Mouse (Mus musculus) MEL (cell line): ENCODE measurements around the gene Farp2. TPM values are rescaled to one million over a fixed set of nuclear protein-coding genes. Genes with fewer than 3 reads are reported as not detected.
A peak's percentile ranks its signal among the peaks of the same experiment; 100 is the strongest.

Source experiments
- DNase-seq: peaks from one replicate; pipeline ENCODE4 v3.0.0; 2011; ENCODE audit warnings: low read depth, low spot score
- H3K27ac ChIP-seq: 2 replicates; pipeline ENCODE4 v1.5.1; 2012; ENCODE audit warnings: low read depth, mild to moderate bottlenecking, control low read depth, low read length, moderate library complexity; ENCODE audit not compliant: control insufficient read depth
- H3K27me3 ChIP-seq, 2 experiments: fragments of 150-350 bp in 1 of 2; sonication (generic) in 1 of 2; 2 replicates each; pipeline ENCODE4 v1.6.1; 2012; ENCODE audit warnings: low read length in 2 of 2, mild to moderate bottlenecking in 2 of 2, improper control_type of control experiment in 1 of 2, moderate library complexity in 1 of 2; ENCODE audit not compliant: insufficient read depth in 2 of 2, control insufficient read depth in 1 of 2
- H3K36me3 ChIP-seq, 2 experiments: 2 replicates each; pipeline ENCODE4 v1.6.1; 2012 to 2014; ENCODE audit warnings: low read length in 2 of 2, improper control_type of control experiment in 1 of 2, inconsistent platforms in 1 of 2, mild to moderate bottlenecking in 1 of 2; ENCODE audit not compliant: insufficient read depth in 2 of 2, control insufficient read depth in 1 of 2
- H3K4me1 ChIP-seq, 2 experiments: fragments of 150-350 bp in 1 of 2; sonication (generic) in 1 of 2; 2 replicates each; pipeline ENCODE4 v1.6.1; 2012; ENCODE audit warnings: low read length in 2 of 2, improper control_type of control experiment in 1 of 2, mild to moderate bottlenecking in 1 of 2; ENCODE audit not compliant: insufficient read depth in 2 of 2, control insufficient read depth in 1 of 2
- H3K4me3 ChIP-seq, 2 experiments: fragments of 150-350 bp in 1 of 2; sonication (generic) in 1 of 2; 2 replicates each; pipeline ENCODE4 v1.5.1; 2012; ENCODE audit warnings: low read depth in 2 of 2, low read length in 2 of 2, mild to moderate bottlenecking in 2 of 2, moderate library complexity in 2 of 2, control low read depth in 1 of 2, improper control_type of control experiment in 1 of 2; ENCODE audit not compliant: control insufficient read depth in 1 of 2, insufficient read depth in 1 of 2
- H3K79me2 ChIP-seq: 2 replicates; pipeline ENCODE4 v1.6.1; 2012; ENCODE audit warnings: mild to moderate bottlenecking, low read length, moderate library complexity; ENCODE audit not compliant: control insufficient read depth, poor library complexity, insufficient read depth
- H3K9ac ChIP-seq: 2 replicates; pipeline ENCODE4 v1.6.1; 2012; ENCODE audit warnings: low read depth, mild to moderate bottlenecking, control low read depth, low read length, moderate library complexity; ENCODE audit not compliant: control insufficient read depth, poor library complexity, severe bottlenecking
- H3K9me3 ChIP-seq: fragments of 150-350 bp; sonication (generic); replicated peaks from 2 replicates; pipeline ENCODE4 v1.6.1; 2012; ENCODE audit warnings: mild to moderate bottlenecking, low read length, improper control_type of control experiment, moderate library complexity; ENCODE audit not compliant: insufficient read depth
- CHD1 ChIP-seq: IDR thresholded peaks from 2 replicates; pipeline ENCODE4 v1.6.1; 2012; ENCODE audit warnings: low read depth, mild to moderate bottlenecking, inconsistent platforms, low read length, improper control_type of control experiment
- CTCF ChIP-seq, 3 experiments: IDR thresholded peaks in 2 of 3; conservative IDR thresholded peaks in 1 of 3; 2 replicates each; pipeline ENCODE4 v1.5.1; 2011 to 2012; ENCODE audit warnings: low read length in 3 of 3, low read depth in 2 of 3, mild to moderate bottlenecking in 2 of 3, improper control_type of control experiment in 1 of 3, inconsistent platforms in 1 of 3, mixed read lengths in 1 of 3, moderate library complexity in 1 of 3; ENCODE audit not compliant: control insufficient read depth in 1 of 3, insufficient read depth in 1 of 3, poor library complexity in 1 of 3, severe bottlenecking in 1 of 3
- E2F4 ChIP-seq: IDR thresholded peaks from 2 replicates; pipeline ENCODE4 v1.6.1; 2011; ENCODE audit warnings: low read depth, low read length, improper control_type of control experiment, borderline replicate concordance
- ELF1 ChIP-seq: IDR thresholded peaks from 2 replicates; pipeline ENCODE4 v1.6.1; 2014; ENCODE audit warnings: low read depth, mild to moderate bottlenecking, inconsistent platforms, low read length, improper control_type of control experiment, moderate library complexity
- EP300 ChIP-seq, 2 experiments: IDR thresholded peaks; 2 replicates each; pipeline ENCODE4 v1.6.1; 2011; ENCODE audit warnings: improper control_type of control experiment in 2 of 2, low read length in 2 of 2, low read depth in 1 of 2, mild to moderate bottlenecking in 1 of 2
- GATA1 ChIP-seq: IDR thresholded peaks from 2 replicates; pipeline ENCODE4 v1.6.1; 2011; ENCODE audit warnings: low read depth, low read length, improper control_type of control experiment
- JUND ChIP-seq: IDR thresholded peaks from 2 replicates; pipeline ENCODE4 v1.6.1; 2011; ENCODE audit warnings: low read depth, mild to moderate bottlenecking, improper control_type of control experiment, low read length
- KAT2A ChIP-seq: conservative IDR thresholded peaks from 2 replicates; pipeline ENCODE4 v1.6.1; 2012; ENCODE audit warnings: low read depth, low read length, improper control_type of control experiment, inconsistent platforms
- MAFK ChIP-seq: IDR thresholded peaks from 2 replicates; pipeline ENCODE4 v1.6.1; 2011; ENCODE audit warnings: low read depth, mild to moderate bottlenecking, low read length, improper control_type of control experiment, borderline replicate concordance
- MAZ ChIP-seq: IDR thresholded peaks from 2 replicates; pipeline ENCODE4 v1.6.1; 2012; ENCODE audit warnings: low read depth, mild to moderate bottlenecking, inconsistent platforms, low read length, improper control_type of control experiment
- MXI1 ChIP-seq: IDR thresholded peaks from 2 replicates; pipeline ENCODE4 v1.6.1; 2011; ENCODE audit warnings: mild to moderate bottlenecking, low read depth, low read length, improper control_type of control experiment
- MYC ChIP-seq: IDR thresholded peaks from 2 replicates; pipeline ENCODE4 v1.6.1; 2011; ENCODE audit warnings: low read depth, mild to moderate bottlenecking, low read length, improper control_type of control experiment, moderate library complexity
- POLR2A ChIP-seq, 2 experiments: IDR thresholded peaks; 2 replicates each; pipeline ENCODE4 v1.6.1; 2011 to 2012; ENCODE audit warnings: low read length in 2 of 2, mild to moderate bottlenecking in 2 of 2, control low read depth in 1 of 2, improper control_type of control experiment in 1 of 2, low read depth in 1 of 2, moderate library complexity in 1 of 2; ENCODE audit not compliant: control insufficient read depth in 1 of 2, insufficient read depth in 1 of 2, poor library complexity in 1 of 2
- POLR2AphosphoS5 ChIP-seq: IDR thresholded peaks from 2 replicates; pipeline ENCODE4 v1.6.1; 2012; ENCODE audit warnings: low read depth, borderline replicate concordance, mild to moderate bottlenecking, inconsistent platforms, low read length, moderate library complexity, mixed read lengths
- RAD21 ChIP-seq: IDR thresholded peaks from 2 replicates; pipeline ENCODE4 v1.6.1; 2011; ENCODE audit warnings: mild to moderate bottlenecking, low read depth, low read length, improper control_type of control experiment
- RCOR1 ChIP-seq: IDR thresholded peaks from 2 replicates; pipeline ENCODE4 v1.6.1; 2012; ENCODE audit warnings: low read depth, mild to moderate bottlenecking, inconsistent platforms, low read length, improper control_type of control experiment
- SIN3A ChIP-seq: IDR thresholded peaks from 2 replicates; pipeline ENCODE4 v1.6.1; 2012; ENCODE audit warnings: low read length, improper control_type of control experiment, inconsistent platforms
- TBP ChIP-seq: IDR thresholded peaks from 2 replicates; pipeline ENCODE4 v1.8.0; 2011; ENCODE audit warnings: low read depth, low read length, improper control_type of control experiment
- TCF12 ChIP-seq: IDR thresholded peaks from 2 replicates; pipeline ENCODE4 v1.6.1; 2014; ENCODE audit warnings: low read depth, mild to moderate bottlenecking, inconsistent platforms, low read length, improper control_type of control experiment, moderate library complexity
- USF1 ChIP-seq: IDR thresholded peaks from 2 replicates; pipeline ENCODE4 v1.6.1; 2014; ENCODE audit warnings: low read depth, mild to moderate bottlenecking, inconsistent platforms, low read length, improper control_type of control experiment, moderate library complexity
- USF2 ChIP-seq, 2 experiments: IDR thresholded peaks; 2 replicates each; pipeline ENCODE4 v1.6.1; 2011 to 2012; ENCODE audit warnings: improper control_type of control experiment in 2 of 2, low read length in 2 of 2, borderline replicate concordance in 1 of 2, inconsistent platforms in 1 of 2, low read depth in 1 of 2, mild to moderate bottlenecking in 1 of 2; ENCODE audit not compliant: insufficient read depth in 1 of 2
- ZKSCAN1 ChIP-seq: IDR thresholded peaks from 2 replicates; pipeline ENCODE4 v1.6.1; 2012; ENCODE audit warnings: low read depth, mild to moderate bottlenecking, inconsistent platforms, low read length, improper control_type of control experiment, moderate library complexity
- ZNF384 ChIP-seq: IDR thresholded peaks from 2 replicates; pipeline ENCODE4 v1.6.1; 2012; ENCODE audit warnings: low read depth, mild to moderate bottlenecking, inconsistent platforms, low read length, improper control_type of control experiment
- polyA plus RNA-seq, 2 experiments: library from polyadenylated mRNA; stranded (reverse) in 1 of 2; unstranded in 1 of 2; fragments of >175 nt in 1 of 2; fragments of >200 nt in 1 of 2; gene quantifications; 2 replicates each; pipeline versions ENCODE4 v1.2.1 to v1.2.4; 2012; ENCODE audit warnings: low replicate concordance in 2 of 2, low read depth in 1 of 2; ENCODE audit not compliant: insufficient read length in 2 of 2, insufficient read depth in 1 of 2, missing spikeins in 1 of 2
- total RNA-seq: library from RNA; depleted of rRNA; stranded (reverse); fragments of 300-350 nt; gene quantifications from 2 replicates; pipeline ENCODE4 v1.2.3, GENCODE M21; 2012

The Farp2 gene
- total and polyA plus RNA-seq, 3 experiments: 9.7 to 12.0 TPM; not detected in 1

DNA sequence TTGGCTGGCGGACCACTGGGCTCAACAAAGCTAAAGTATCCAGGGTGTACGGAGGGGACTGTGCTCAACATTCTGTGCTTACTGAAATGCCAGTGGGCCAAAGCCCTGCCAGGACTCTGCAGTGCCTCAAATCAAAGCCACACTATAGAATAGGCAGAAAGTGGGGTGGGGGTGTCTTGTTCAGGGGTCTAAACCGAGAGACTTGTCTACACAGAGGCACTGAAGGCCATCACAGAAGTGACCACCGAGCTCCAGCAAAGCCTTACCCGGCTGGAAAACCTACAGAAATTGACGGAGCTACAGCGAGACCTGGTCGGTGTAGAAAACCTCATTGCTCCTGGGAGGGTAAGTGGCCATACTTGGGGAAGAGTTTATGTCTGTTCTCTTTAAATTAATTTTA is 97.9 kb downstream of the Farp2 start:
- Histone ChIP-seq H3K9ac (no peak overlapping the region), H3K79me2 (no peaks in the 10 kb centered on the region), H3K27me3 (no peaks in the 10 kb centered on the region), H3K36me3 (peaks cover 0 to 2% of the 10 kb centered on the region in 2 experiments; a peak in 1 of 4 replicates), H3K4me3 (no peak overlapping the region), H3K27ac (no peak overlapping the region), H3K4me1 (peaks cover 0 to 3% of the 10 kb centered on the region in 2 experiments; a peak in 1 of 4 replicates), H3K9me3 (no peaks in the 10 kb centered on the region)
- no peak for DNase-seq
- TF ChIP-seq KAT2A (no peak), POLR2A (IDR thresholded peaks at IDR 0.05; ENCODE audit: control insufficient read depth in 1 of 2, insufficient read depth in 1 of 2, low read depth in 1 of 2, low read length in 2 of 2, poor library complexity in 1 of 2) (no peak), ZKSCAN1 (no peak), POLR2AphosphoS5 (no peak), TBP (no peak)

DNA sequence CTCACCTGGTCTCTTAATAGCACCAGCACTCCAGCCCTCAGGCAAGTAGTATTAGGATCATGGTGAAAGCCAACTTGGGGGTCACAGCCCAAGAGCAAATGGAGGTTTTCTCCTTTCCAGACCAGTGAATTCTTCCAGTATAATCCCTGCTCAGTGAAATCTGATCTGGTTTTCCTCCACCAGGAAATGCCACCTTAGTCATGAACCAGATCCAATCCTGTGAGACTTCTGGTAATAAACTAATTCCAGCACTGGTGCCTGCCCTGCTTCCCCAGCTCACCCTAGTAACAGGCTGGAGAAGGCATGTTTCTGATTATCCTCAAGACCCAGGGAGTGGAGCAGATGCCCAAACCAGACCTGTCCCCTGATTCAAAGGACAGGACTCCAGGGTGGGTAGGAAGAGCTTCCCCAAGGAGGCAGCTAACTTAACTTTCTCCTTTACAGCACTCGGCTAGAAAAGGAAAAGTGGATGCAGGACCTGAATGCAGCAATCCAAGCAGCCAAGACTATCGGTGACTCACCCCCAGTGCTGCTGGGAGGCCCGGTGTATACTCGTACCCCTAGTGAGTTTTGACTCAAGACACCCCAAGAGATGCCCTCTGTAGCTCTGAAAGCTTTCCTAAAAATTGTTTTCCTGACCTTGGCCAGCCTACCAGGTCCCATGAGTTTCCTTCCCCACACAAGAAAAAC is 106.3 kb downstream of the Farp2 start:
- Histone ChIP-seq H3K27me3 (no peaks in the 10 kb centered on the region), H3K9me3 (no peaks in the 10 kb centered on the region), H3K79me2 (no peaks in the 10 kb centered on the region), H3K27ac (peak overlapping the region; percentile 0; the same call in 1 of the 2 replicates), H3K36me3 (peaks cover 15 to 40% of the 10 kb centered on the region in 2 experiments), H3K4me3 (no peak overlapping the region), H3K4me1 (peaks cover 19 to 37% of the 10 kb centered on the region in 2 experiments), H3K9ac (no peak overlapping the region)
- TF ChIP-seq TBP (0 out of 2 replicates have a peak, but pooled peaks have one; percentile 16), SIN3A (0 out of 2 replicates have a peak, but pooled peaks have one; percentile 21), USF1 (no peak)
- no peak for DNase-seq

DNA sequence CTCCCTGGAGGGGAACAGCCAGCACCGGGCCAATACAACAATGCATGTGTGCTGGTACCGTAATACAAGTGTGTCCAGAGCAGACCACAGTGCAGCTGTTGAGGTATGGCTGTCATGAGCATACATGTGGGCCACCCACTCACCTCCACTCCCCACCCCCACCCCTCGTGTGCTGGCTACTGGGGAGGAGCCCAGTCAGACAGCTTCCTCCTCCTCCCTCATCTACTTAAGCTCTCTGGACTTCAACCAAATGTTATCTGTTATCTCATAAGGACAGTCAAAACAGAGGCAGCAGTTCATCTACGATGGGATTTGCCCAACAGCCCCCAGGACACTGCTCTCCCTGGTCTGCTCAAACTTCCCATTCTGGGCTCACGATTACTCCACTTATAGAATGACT is 107.1 kb downstream of the Farp2 start:
- DNase-seq: peak; percentile 85
- Histone ChIP-seq H3K4me1 (peaks cover 19 to 38% of the 10 kb centered on the region in 2 experiments), H3K9me3 (no peaks in the 10 kb centered on the region), H3K27ac (peak overlapping the region; percentile 37), H3K9ac (no peak overlapping the region), H3K27me3 (no peaks in the 10 kb centered on the region), H3K36me3 (peaks cover 18 to 42% of the 10 kb centered on the region in 2 experiments), H3K79me2 (no peaks in the 10 kb centered on the region), H3K4me3 (no peak overlapping the region)
- TF ChIP-seq TBP (peak; percentile 95), EP300 (IDR thresholded peaks at IDR 0.05; ENCODE audit: low read depth in 1 of 2, low read length in 2 of 2) (peak; percentile 92), ZKSCAN1 (no peak), MAZ (peak; percentile 94), USF1 (peak; percentile 44; the same call in 1 of the 2 replicates), MAFK (peak; percentile 50; the same call in 1 of the 2 replicates), USF2 (IDR thresholded peaks at IDR 0.05; ENCODE audit: borderline replicate concordance in 1 of 2, insufficient read depth in 1 of 2, low read depth in 1 of 2, low read length in 2 of 2) (no peak), GATA1 (peak; percentile 93), MXI1 (peak; percentile 60), CHD1 (no peak), CTCF (IDR thresholded peaks at IDR 0.05 in 2 of 3, conservative IDR thresholded peaks at IDR 0.05 in 1 of 3; ENCODE audit: control insufficient read depth in 1 of 3, insufficient read depth in 1 of 3, low read depth in 2 of 3, low read length in 3 of 3, poor library complexity in 1 of 3, severe bottlenecking in 1 of 3) (no peak), POLR2AphosphoS5 (no peak; the same call in 1 of the 2 replicates), RAD21 (no peak; the same call in 1 of the 2 replicates), TCF12 (peak; percentile 91), ZNF384 (no peak), E2F4 (no peak), POLR2A (IDR thresholded peaks at IDR 0.05; ENCODE audit: control insufficient read depth in 1 of 2, insufficient read depth in 1 of 2, low read depth in 1 of 2, low read length in 2 of 2, poor library complexity in 1 of 2) (peak in 1 of 2 experiments; percentile 46; a peak in 1 of 4 replicates), RCOR1 (peak; percentile 87), ELF1 (0 out of 2 replicates have a peak, but pooled peaks have one; percentile 39), SIN3A (peak; percentile 83), MYC (peak; percentile 88), JUND (no peak)
